Mouse (Mus musculus) intestine, postnatal 0 days (tissue): ENCODE results near the gene Grik2. TPM values are rescaled to one million over a fixed set of nuclear protein-coding genes. Genes with fewer than 3 reads are reported as not detected.
"Not testable (repeated sequence)": the region's sequence is repeated elsewhere in the genome, so short reads cannot be mapped to it uniquely, and the experiment has no call there.

Source experiments
- ATAC-seq: fragments of 200-750 bp; cut with Nextera tagmentation; 2 replicates; pipeline ENCODE4 v1.8.0; 2017; ENCODE audit warnings: mild to moderate bottlenecking, moderate TSS enrichment, moderate library complexity
- H3K27ac ChIP-seq: fragments of 300-500 bp; sonication (generic); 2 replicates; pipeline ENCODE4 v1.5.1; 2014; ENCODE audit warnings: mild to moderate bottlenecking, low read depth, low read length, moderate library complexity
- H3K27me3 ChIP-seq: fragments of 300-500 bp; sonication (generic); replicated peaks from 2 replicates; pipeline ENCODE4 v1.6.1; 2014; ENCODE audit warnings: low read length, mixed read lengths; ENCODE audit not compliant: control insufficient read depth, insufficient read depth
- H3K36me3 ChIP-seq: fragments of 300-500 bp; sonication (generic); 2 replicates; pipeline ENCODE4 v1.6.1; 2014; ENCODE audit warnings: mild to moderate bottlenecking, moderate library complexity; ENCODE audit not compliant: control insufficient read depth, insufficient read depth
- H3K4me1 ChIP-seq: fragments of 300-500 bp; sonication (generic); replicated peaks from 2 replicates; pipeline ENCODE4 v1.6.1; 2014; ENCODE audit warnings: antibody characterized with exemption, low read length, mixed read lengths; ENCODE audit not compliant: control insufficient read depth, insufficient read depth
- H3K4me2 ChIP-seq: fragments of 300-500 bp; sonication (generic); replicated peaks from 2 replicates; pipeline ENCODE4 v1.6.1; 2014; ENCODE audit warnings: low read depth, mild to moderate bottlenecking, moderate library complexity
- H3K4me3 ChIP-seq: fragments of 300-500 bp; sonication (generic); 2 replicates; pipeline ENCODE4 v1.5.1; 2014; ENCODE audit warnings: low read depth, low read length
- H3K9ac ChIP-seq: fragments of 300-500 bp; sonication (generic); 2 replicates; pipeline ENCODE4 v1.6.1; 2014; ENCODE audit warnings: mild to moderate bottlenecking, low read depth, low read length
- H3K9me3 ChIP-seq: fragments of 300-500 bp; sonication (generic); 2 replicates; pipeline ENCODE4 v1.6.1; 2016; ENCODE audit warnings: mixed run types; ENCODE audit not compliant: control insufficient read depth
- CTCF ChIP-seq: sonication (generic); IDR thresholded peaks from 2 replicates; pipeline ENCODE4 v1.5.1; 2016; ENCODE audit warnings: low read depth, mild to moderate bottlenecking, control low read depth, antibody characterized with exemption, moderate library complexity
- WGBS: fragments of 180-500 bp; shearing (Covaris S2); extraction: QIAGEN DNeasy Blood & Tissue Kit; methylation state at CpG from one replicate; pipeline ENCODE4 v1.1.7; 2014; 5-methylcytosine and 5-hydroxymethylcytosine counted together
- polyA plus RNA-seq: library from polyadenylated mRNA; unstranded; fragments of >200 nt; fragmentation: Nextera tagmentation; extraction: Ambion mirVana; gene quantifications from 2 replicates; pipeline ENCODE4 v1.2.1, GENCODE M21; 2015

Grik2 gene
- polyA plus RNA-seq, 1 experiment from 2014 or later: 0.59 TPM

- H3K36me3 ChIP-seq: no peaks in the 10 kb centered on the region
- H3K27ac ChIP-seq: no peak overlapping the region
- H3K4me2 ChIP-seq: no peak overlapping the region
- no peak overlapping the region for H3K4me3 ChIP-seq
- no peaks in the 10 kb centered on the region for H3K9me3 ChIP-seq
- TF ChIP-seq CTCF: no peak
- no peaks in the 10 kb centered on the region for H3K27me3 ChIP-seq
- no peak for ATAC-seq
- no peak overlapping the region for H3K9ac ChIP-seq
- no peaks in the 10 kb centered on the region for H3K4me1 ChIP-seq
These were observed 466.2 kb downstream of the Grik2 start for GRCm38 (mm10) chr10:49322413-49322812.

- H3K4me1 ChIP-seq: no peaks in the 10 kb centered on the region
- H3K9me3 ChIP-seq: no peaks in the 10 kb centered on the region
- no peaks in the 10 kb centered on the region for H3K36me3 ChIP-seq
- H3K4me2 ChIP-seq: no peak overlapping the region
- ATAC-seq: no peak
- H3K4me3 ChIP-seq: no peak overlapping the region
- H3K27ac ChIP-seq: no peak overlapping the region
- H3K9ac ChIP-seq: no peak overlapping the region
- TF ChIP-seq CTCF: no peak
- H3K27me3 ChIP-seq: no peaks in the 10 kb centered on the region
- 76% methylated on average over 2 of the region's 2 CpGs for WGBS
These were observed 468.7 kb downstream of the Grik2 start for GRCm38 (mm10) chr10:49319880-49320279.

GRCm38 (mm10) chr10:49256247-49256939 is 532.2 kb downstream of the Grik2 start:
- WGBS: 37% methylated on average over 2 of the region's 2 CpGs
- no peak for ATAC-seq
- no peak for TF ChIP-seq CTCF
- Histone ChIP-seq H3K9ac (no peak overlapping the region), H3K4me2 (no peak overlapping the region), H3K27me3 (no peaks in the 10 kb centered on the region), H3K36me3 (no peaks in the 10 kb centered on the region), H3K4me3 (no peak overlapping the region), H3K27ac (no peak overlapping the region), H3K4me1 (no peaks in the 10 kb centered on the region), H3K9me3 (no peaks in the 10 kb centered on the region)

GRCm38 (mm10) chr10:49237356-49237755 is 551.2 kb downstream of the Grik2 start:
- WGBS: 64% methylated on average over 6 of the region's 6 CpGs
- not testable (repeated sequence) for H3K27ac ChIP-seq, H3K4me3 ChIP-seq, H3K9ac ChIP-seq, H3K36me3 ChIP-seq, ATAC-seq, H3K27me3 ChIP-seq, H3K4me2 ChIP-seq, H3K9me3 ChIP-seq, H3K4me1 ChIP-seq

GRCm38 (mm10) chr10:49236844-49237243 is 551.7 kb downstream of the Grik2 start:
- H3K4me3 ChIP-seq, H3K9ac ChIP-seq, H3K36me3 ChIP-seq, ATAC-seq, H3K27ac ChIP-seq, H3K4me2 ChIP-seq, H3K27me3 ChIP-seq, H3K9me3 ChIP-seq, H3K4me1 ChIP-seq: not testable (repeated sequence)

- Histone ChIP-seq H3K9me3 (no peaks in the 10 kb centered on the region), H3K27me3 (no peaks in the 10 kb centered on the region), H3K4me3 (no peak overlapping the region), H3K36me3 (no peaks in the 10 kb centered on the region), H3K4me1 (no peaks in the 10 kb centered on the region), H3K9ac (no peak overlapping the region), H3K27ac (no peak overlapping the region), H3K4me2 (no peak overlapping the region)
- 60% methylated on average over 1 of the region's 1 CpGs for WGBS
- no peak for ATAC-seq
- TF ChIP-seq CTCF: no peak
These were observed 568.5 kb downstream of the Grik2 start for GRCm38 (mm10) chr10:49220096-49220495.

GRCm38 (mm10) chr10:49219631-49220030 is 568.9 kb downstream of the Grik2 start:
- ATAC-seq: no peak
- no peak overlapping the region for H3K4me3 ChIP-seq
- no peak overlapping the region for H3K4me2 ChIP-seq
- H3K4me1 ChIP-seq: no peaks in the 10 kb centered on the region
- no peak overlapping the region for H3K27ac ChIP-seq
- WGBS: 53% methylated on average over 3 of the region's 3 CpGs
- H3K9ac ChIP-seq: no peak overlapping the region
- no peaks in the 10 kb centered on the region for H3K27me3 ChIP-seq
- no peaks in the 10 kb centered on the region for H3K9me3 ChIP-seq
- H3K36me3 ChIP-seq: no peaks in the 10 kb centered on the region
- TF ChIP-seq CTCF: no peak
